Mouse (Mus musculus) liver, embryonic 11.5 days (tissue): ENCODE results near the gene Olfr541. TPM values are rescaled to one million over a fixed set of nuclear protein-coding genes. Genes with fewer than 3 reads are reported as not detected.

Source experiments
- polyA plus RNA-seq: library from polyadenylated mRNA; unstranded; fragments of >200 nt; fragmentation: Nextera tagmentation; extraction: Ambion mirVana; gene quantifications from 2 replicates; pipeline ENCODE4 v1.2.1, GENCODE M21; 2014

Gene Olfr541
- polyA plus RNA-seq, 1 experiment from 2014 or later = not detected

Other genes with a start within 250 kb of the Olfr541 start
- gene Olfr533, start 233.9 kb upstream of the Olfr541 start, polyA plus RNA-seq = not detected in 2 replicates
- not detected in 2 replicates for gene Olfr535, start 213.1 kb upstream of the Olfr541 start, polyA plus RNA-seq
- gene Olfr536, start 189.9 kb upstream of the Olfr541 start, polyA plus RNA-seq = not detected in 2 replicates
- gene Olfr538, start 129.4 kb upstream of the Olfr541 start, polyA plus RNA-seq = not detected in 2 replicates
- gene Olfr46, start 96.0 kb upstream of the Olfr541 start, polyA plus RNA-seq = not detected in 2 replicates
- not detected in 2 replicates for gene Olfr61, start 68.3 kb upstream of the Olfr541 start, polyA plus RNA-seq
- not detected in 2 replicates for gene Olfr53, start 50.8 kb upstream of the Olfr541 start, polyA plus RNA-seq
- not detected in 2 replicates for gene Olfr539, start 37.3 kb upstream of the Olfr541 start, polyA plus RNA-seq
- gene Olfr45, start 15.3 kb upstream of the Olfr541 start, polyA plus RNA-seq = not detected in 2 replicates
- not detected in 2 replicates for gene Cyp2e1, start 66.5 kb downstream of the Olfr541 start, polyA plus RNA-seq
- gene Syce1, start 90.6 kb downstream of the Olfr541 start, polyA plus RNA-seq = 0.58 TPM in 1 of 2 replicates, not detected in the other
- 0.63 and 0.96 TPM in 2 replicates for gene Zfp941, start 124.9 kb downstream of the Olfr541 start, polyA plus RNA-seq
- gene Urah, start 137.8 kb downstream of the Olfr541 start, polyA plus RNA-seq = 2.7 and 3.7 TPM in 2 replicates
- not detected in 2 replicates for gene Scgb1c1, start 148.3 kb downstream of the Olfr541 start, polyA plus RNA-seq
- not detected in 2 replicates for gene Odf3, start 150.5 kb downstream of the Olfr541 start, polyA plus RNA-seq
- gene Gm45785, start 159.1 kb downstream of the Olfr541 start, polyA plus RNA-seq = not detected in 2 replicates
- gene Ric8a, start 159.7 kb downstream of the Olfr541 start, polyA plus RNA-seq = 44.3 and 45.4 TPM in 2 replicates
- 21.5 and 25.1 TPM in 2 replicates for gene Bet1l, start 160.3 kb downstream of the Olfr541 start, polyA plus RNA-seq
- gene Psmd13, start 184.7 kb downstream of the Olfr541 start, polyA plus RNA-seq = 162 and 183 TPM in 2 replicates
- 19.9 and 24.5 TPM in 2 replicates for gene Sirt3, start 185.0 kb downstream of the Olfr541 start, polyA plus RNA-seq
- 0.97 TPM in 1 of 2 replicates, not detected in the other for gene Cox8b, start 203.2 kb downstream of the Olfr541 start, polyA plus RNA-seq
- gene Nlrp6, start 223.6 kb downstream of the Olfr541 start, polyA plus RNA-seq = 1.3 and 1.9 TPM in 2 replicates
- gene Pgghg, start 244.1 kb downstream of the Olfr541 start, polyA plus RNA-seq = 13.1 and 13.2 TPM in 2 replicates